Mouse (Mus musculus): ENCODE measurements around the gene Lrrc72. TPM values are rescaled to one million over a fixed set of nuclear protein-coding genes. Genes with fewer than 3 reads are reported as not detected.

Lrrc72 gene
- not detected in 2 replicates for polyA plus RNA-seq (2015; fragmentation: Nextera tagmentation; extraction: Ambion mirVana)

DNA sequence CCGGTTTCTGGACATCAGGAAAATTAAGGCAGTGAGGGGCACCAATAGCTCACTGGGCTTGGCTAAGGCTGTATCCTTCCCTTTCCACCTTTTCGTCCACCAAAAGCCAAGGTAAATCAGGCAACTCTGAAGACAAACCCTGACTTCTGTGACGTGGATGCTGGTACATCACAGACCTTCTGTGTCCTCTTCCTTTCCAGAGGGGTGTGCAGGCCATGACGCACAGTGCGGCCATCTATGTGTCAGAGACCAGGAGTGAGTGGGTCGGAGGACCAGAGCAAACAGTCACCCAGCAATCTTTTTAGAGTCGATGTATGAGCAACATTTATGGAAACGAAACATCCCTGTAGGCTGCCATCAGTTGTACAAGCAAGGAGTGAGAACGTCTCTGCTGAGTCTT lies at the start of gene Lrrc72:
Gene Lrrc72, minus strand, starts transcription at position 101 of the 400 bp plus-strand sequence.
- ATAC-seq (ENCODE audit: low read depth) = no peak
- H3K4me2 ChIP-seq (ENCODE audit: low read depth, low read length) = no peak within 1 kb of the TSS
- no peak within 1 kb of the TSS for H3K4me3 ChIP-seq (ENCODE audit: low read depth, low read length)
- H3K36me3 ChIP-seq (ENCODE audit: control insufficient read depth, insufficient read depth) = no peaks in the 10 kb centered on the region
- no peaks in the 10 kb centered on the region for H3K4me1 ChIP-seq (ENCODE audit: control insufficient read depth, low read depth, low read length)
- no peaks in the 10 kb centered on the region for H3K9me3 ChIP-seq (replicated peaks; ENCODE audit: control insufficient read depth, low read length)
- no peaks in the 10 kb centered on the region for H3K27me3 ChIP-seq (ENCODE audit: control insufficient read depth, insufficient read depth, low read depth, low read length)
- 74% methylated on average over 9 of the region's 9 CpGs for WGBS (ENCODE audit: insufficient replicate concordance)
- H3K9ac ChIP-seq (ENCODE audit: low read depth, low read length) = no peak within 1 kb of the TSS
- no peak within 1 kb of the TSS for H3K27ac ChIP-seq (ENCODE audit: low read length)

DNA sequence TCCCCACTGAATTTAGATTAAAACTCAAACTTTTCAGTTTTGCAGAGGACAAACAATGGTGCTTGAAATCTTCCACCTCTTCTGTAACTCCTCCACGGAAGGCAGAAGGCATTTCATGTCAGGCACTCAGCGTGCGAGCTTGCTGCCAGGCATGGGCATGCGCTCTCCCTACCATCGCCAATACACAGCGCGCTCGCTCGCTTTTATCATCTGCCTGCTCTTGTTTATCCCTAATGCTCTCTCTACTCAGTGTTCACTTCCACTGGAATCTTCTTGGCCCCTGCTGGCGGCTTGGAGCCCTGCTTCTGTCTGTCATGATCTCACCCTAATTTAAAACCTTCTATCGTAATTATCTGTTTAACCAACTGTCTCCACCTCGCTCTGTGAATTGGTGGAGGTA lies 49.1 kb upstream of the Lrrc72 start:
- Histone ChIP-seq H3K27me3 (ENCODE audit: control insufficient read depth, insufficient read depth, low read depth, low read length) (no peaks in the 10 kb centered on the region), H3K4me3 (ENCODE audit: low read depth, low read length) (no peak overlapping the region), H3K27ac (ENCODE audit: low read length) (no peak overlapping the region), H3K9ac (ENCODE audit: low read depth, low read length) (no peak overlapping the region), H3K4me1 (ENCODE audit: control insufficient read depth, low read depth, low read length) (no peaks in the 10 kb centered on the region), H3K36me3 (ENCODE audit: control insufficient read depth, insufficient read depth) (no peaks in the 10 kb centered on the region), H3K4me2 (ENCODE audit: low read depth, low read length) (no peak overlapping the region), H3K9me3 (replicated peaks; ENCODE audit: control insufficient read depth, low read length) (no peaks in the 10 kb centered on the region)
- 77% methylated on average over 12 of the region's 12 CpGs for whole genome bisulfite sequencing (ENCODE audit: insufficient replicate concordance)
- no peak for ATAC-seq (ENCODE audit: low read depth)

DNA sequence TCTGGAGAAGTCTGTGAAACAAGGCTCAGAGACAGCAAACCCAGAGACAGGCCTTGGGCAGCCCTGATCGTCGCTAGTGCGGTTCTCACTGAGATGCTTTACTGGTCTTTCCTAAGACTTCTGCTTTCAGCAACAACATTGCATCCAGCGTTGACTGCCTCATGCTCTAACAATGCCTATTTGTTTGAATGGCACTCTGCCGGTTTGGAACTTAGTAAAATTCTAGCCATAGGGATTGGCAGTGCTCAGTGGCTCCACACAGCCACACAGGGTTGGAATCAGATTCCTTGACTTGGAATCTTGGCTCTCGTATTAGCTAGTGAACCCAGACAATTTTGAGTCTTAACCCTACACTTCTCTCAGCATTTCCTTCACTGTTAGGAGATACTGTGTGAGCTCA lies 38.1 kb upstream of the Lrrc72 start:
- Histone ChIP-seq H3K27me3 (ENCODE audit: control insufficient read depth, insufficient read depth, low read depth, low read length) (no peaks in the 10 kb centered on the region), H3K27ac (ENCODE audit: low read length) (no peak overlapping the region), H3K4me1 (ENCODE audit: control insufficient read depth, low read depth, low read length) (no peaks in the 10 kb centered on the region), H3K9ac (ENCODE audit: low read depth, low read length) (no peak overlapping the region), H3K4me2 (ENCODE audit: low read depth, low read length) (no peak overlapping the region), H3K4me3 (ENCODE audit: low read depth, low read length) (no peak overlapping the region), H3K9me3 (replicated peaks; ENCODE audit: control insufficient read depth, low read length) (no peaks in the 10 kb centered on the region), H3K36me3 (ENCODE audit: control insufficient read depth, insufficient read depth) (no peaks in the 10 kb centered on the region)
- 66% methylated on average over 6 of the region's 6 CpGs for WGBS (ENCODE audit: insufficient replicate concordance)
- no peak for ATAC-seq (ENCODE audit: low read depth)

DNA sequence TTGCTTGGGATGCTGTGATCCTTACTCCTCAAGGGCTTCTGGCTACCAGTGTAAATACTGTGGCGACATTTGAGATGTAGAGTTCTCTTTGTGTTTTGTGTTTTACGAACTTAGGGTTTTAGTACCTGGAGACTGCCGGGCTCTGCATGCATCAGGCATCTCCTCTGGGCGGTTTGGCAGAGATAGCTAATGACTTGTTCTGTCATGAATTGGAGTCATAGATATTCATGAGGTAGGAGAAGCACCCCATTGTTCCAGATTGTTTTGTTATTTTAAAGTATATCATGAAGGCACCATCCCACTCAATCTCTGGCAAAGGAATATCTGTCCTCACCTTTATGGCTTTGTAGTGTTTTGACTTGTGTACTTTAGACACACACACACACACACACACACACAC lies 37.3 kb upstream of the Lrrc72 start:
- Histone ChIP-seq H3K4me1 (ENCODE audit: control insufficient read depth, low read depth, low read length) (no peaks in the 10 kb centered on the region), H3K27me3 (ENCODE audit: control insufficient read depth, insufficient read depth, low read depth, low read length) (no peaks in the 10 kb centered on the region), H3K4me2 (ENCODE audit: low read depth, low read length) (no peak overlapping the region), H3K9ac (ENCODE audit: low read depth, low read length) (no peak overlapping the region), H3K9me3 (replicated peaks; ENCODE audit: control insufficient read depth, low read length) (no peaks in the 10 kb centered on the region), H3K36me3 (ENCODE audit: control insufficient read depth, insufficient read depth) (no peaks in the 10 kb centered on the region), H3K27ac (ENCODE audit: low read length) (no peak overlapping the region), H3K4me3 (ENCODE audit: low read depth, low read length) (no peak overlapping the region)
- 64% methylated on average over 4 of the region's 4 CpGs for WGBS (ENCODE audit: insufficient replicate concordance)
- ATAC-seq (ENCODE audit: low read depth) = no peak

DNA sequence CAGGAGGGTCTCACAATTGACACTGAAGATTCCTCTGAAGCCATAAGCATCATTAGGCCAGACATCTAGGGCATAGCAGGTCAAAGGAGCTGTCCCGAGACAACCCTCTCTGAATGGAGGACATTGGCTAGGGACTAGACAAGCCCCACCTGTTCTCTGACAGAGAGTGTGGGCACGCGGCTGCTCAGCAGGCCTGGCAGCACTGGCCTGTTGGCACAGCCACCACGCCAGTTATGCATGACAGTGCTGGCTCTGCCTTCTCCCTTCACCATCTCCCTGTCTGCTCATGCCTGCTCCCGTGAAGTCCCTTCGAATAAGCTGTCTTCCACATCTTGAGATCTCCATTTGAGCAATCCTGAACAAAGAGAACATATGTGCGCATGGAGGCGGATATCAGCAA lies 36.4 kb upstream of the Lrrc72 start:
- no peaks in the 10 kb centered on the region for H3K36me3 ChIP-seq (ENCODE audit: control insufficient read depth, insufficient read depth)
- no peaks in the 10 kb centered on the region for H3K9me3 ChIP-seq (replicated peaks; ENCODE audit: control insufficient read depth, low read length)
- no peak overlapping the region for H3K27ac ChIP-seq (ENCODE audit: low read length)
- no peak overlapping the region for H3K4me2 ChIP-seq (ENCODE audit: low read depth, low read length)
- H3K27me3 ChIP-seq (ENCODE audit: control insufficient read depth, insufficient read depth, low read depth, low read length) = no peaks in the 10 kb centered on the region
- no peak overlapping the region for H3K9ac ChIP-seq (ENCODE audit: low read depth, low read length)
- H3K4me3 ChIP-seq (ENCODE audit: low read depth, low read length) = no peak overlapping the region
- no peak for ATAC-seq (ENCODE audit: low read depth)
- no peaks in the 10 kb centered on the region for H3K4me1 ChIP-seq (ENCODE audit: control insufficient read depth, low read depth, low read length)
- WGBS (ENCODE audit: insufficient replicate concordance) = 63% methylated on average over 8 of the region's 8 CpGs

DNA sequence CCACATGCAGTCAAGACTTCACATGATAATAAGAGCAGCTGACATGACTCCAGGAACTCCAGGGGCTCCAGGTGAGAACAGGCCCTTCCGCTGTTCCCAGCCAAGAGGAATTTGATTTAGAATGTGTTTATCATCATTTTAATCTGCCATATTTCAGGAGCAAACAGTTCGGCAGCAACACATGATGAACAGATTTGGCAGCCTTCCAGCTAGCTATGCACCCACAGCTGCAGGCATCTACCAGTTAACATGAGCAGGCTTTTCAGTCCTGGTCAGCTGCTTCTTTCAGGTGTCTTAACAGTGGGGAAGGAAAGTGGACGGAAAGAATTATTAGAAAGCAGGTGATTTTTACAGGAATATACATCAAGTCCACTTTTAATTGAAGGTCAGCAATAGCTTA lies 21.6 kb upstream of the Lrrc72 start:
- WGBS (ENCODE audit: insufficient replicate concordance) = 55% methylated on average over 3 of the region's 3 CpGs
- Histone ChIP-seq H3K36me3 (ENCODE audit: control insufficient read depth, insufficient read depth) (no peaks in the 10 kb centered on the region), H3K4me2 (ENCODE audit: low read depth, low read length) (no peak overlapping the region), H3K4me1 (ENCODE audit: control insufficient read depth, low read depth, low read length) (no peaks in the 10 kb centered on the region), H3K9ac (ENCODE audit: low read depth, low read length) (no peak overlapping the region), H3K27ac (ENCODE audit: low read length) (no peak overlapping the region), H3K9me3 (replicated peaks; ENCODE audit: control insufficient read depth, low read length) (no peaks in the 10 kb centered on the region), H3K27me3 (ENCODE audit: control insufficient read depth, insufficient read depth, low read depth, low read length) (no peaks in the 10 kb centered on the region), H3K4me3 (ENCODE audit: low read depth, low read length) (no peak overlapping the region)
- no peak for ATAC-seq (ENCODE audit: low read depth)

DNA sequence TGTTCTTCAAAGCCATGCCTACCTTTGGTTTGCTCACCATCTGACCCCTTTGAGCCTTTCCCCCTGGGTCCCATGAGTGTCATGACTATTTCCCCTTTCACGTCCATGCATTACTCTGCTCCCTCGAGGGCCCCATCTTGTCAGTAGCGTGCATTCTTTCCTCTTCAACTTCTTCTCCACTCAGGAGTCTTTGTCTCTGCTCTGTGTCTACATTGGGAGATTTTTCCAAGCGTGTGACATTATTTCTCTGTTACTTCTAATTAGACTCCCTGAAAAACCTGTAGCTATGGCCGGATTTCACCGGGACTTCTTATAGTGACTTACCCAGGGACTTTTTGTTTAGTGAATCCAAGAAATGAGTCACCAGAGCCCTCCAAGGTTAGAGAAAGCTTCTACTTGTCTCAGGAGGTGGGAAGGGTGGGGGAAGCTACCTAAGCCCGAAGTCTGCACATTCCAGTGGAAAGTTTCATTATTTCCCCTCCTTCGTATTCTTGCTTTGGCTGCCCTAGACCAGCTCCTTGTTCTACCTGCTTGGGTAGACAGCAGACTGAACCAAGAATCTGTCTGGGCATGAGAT lies 14.6 kb upstream of the Lrrc72 start:
- H3K4me1 ChIP-seq (ENCODE audit: control insufficient read depth, low read depth, low read length) = no peaks in the 10 kb centered on the region
- no peaks in the 10 kb centered on the region for H3K36me3 ChIP-seq (ENCODE audit: control insufficient read depth, insufficient read depth)
- H3K9me3 ChIP-seq (replicated peaks; ENCODE audit: control insufficient read depth, low read length) = no peaks in the 10 kb centered on the region
- ATAC-seq (ENCODE audit: low read depth) = no peak
- H3K27ac ChIP-seq (ENCODE audit: low read length) = no peak overlapping the region
- no peaks in the 10 kb centered on the region for H3K27me3 ChIP-seq (ENCODE audit: control insufficient read depth, insufficient read depth, low read depth, low read length)
- H3K4me2 ChIP-seq (ENCODE audit: low read depth, low read length) = no peak overlapping the region
- H3K9ac ChIP-seq (ENCODE audit: low read depth, low read length) = no peak overlapping the region
- H3K4me3 ChIP-seq (ENCODE audit: low read depth, low read length) = no peak overlapping the region
- 69% methylated on average over 8 of the region's 8 CpGs for WGBS (ENCODE audit: insufficient replicate concordance)

DNA sequence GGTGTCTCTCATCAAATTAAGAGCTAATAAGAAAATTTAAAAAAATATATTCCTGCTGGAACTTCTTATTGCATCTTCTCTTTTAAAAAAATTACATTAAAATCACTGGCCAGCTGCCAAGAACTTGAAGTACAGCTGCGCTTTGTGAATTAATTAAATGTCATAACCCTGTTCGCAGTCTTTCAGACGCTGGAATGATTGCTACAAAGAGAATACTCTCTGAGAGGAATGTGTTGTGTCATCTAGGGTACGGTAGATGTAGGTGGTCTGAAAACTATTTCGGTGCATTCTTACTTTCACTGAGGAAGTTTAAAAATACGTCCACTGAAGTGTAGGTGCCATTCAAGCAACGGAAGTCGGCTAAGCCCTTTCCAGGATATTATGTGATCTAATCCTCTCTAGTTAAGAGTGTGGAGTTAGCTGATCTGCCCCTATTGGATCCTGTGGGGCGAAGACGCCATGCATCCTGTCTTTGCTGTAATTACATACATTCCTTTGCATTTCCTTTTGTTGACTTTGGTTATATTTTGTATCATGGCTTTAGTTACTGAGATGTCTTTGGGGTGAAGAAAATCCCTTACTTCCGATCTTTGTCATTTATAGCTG lies 9.0 kb upstream of the Lrrc72 start:
- WGBS (ENCODE audit: insufficient replicate concordance) = 75% methylated on average over 11 of the region's 11 CpGs

DNA sequence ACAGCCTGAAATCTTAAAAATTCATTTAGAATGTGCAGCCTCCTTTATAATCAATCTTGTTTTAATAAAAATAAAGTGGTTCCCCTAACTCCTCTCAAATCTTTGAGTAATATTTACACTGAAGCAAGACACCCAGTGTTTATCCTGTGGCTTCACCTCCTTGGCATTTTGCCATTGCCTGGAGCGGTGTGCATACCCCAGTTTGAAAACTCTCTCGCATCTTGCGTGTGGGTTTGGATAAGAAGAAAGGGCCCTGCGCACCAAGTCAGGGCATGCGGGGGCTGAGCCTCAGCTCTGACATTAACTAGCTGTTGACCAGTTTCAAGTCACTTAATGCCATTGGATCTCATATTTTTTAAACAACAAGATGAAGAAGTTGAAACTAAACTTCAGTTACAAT lies 2.2 kb upstream of the Lrrc72 start:
- H3K36me3 ChIP-seq (ENCODE audit: control insufficient read depth, insufficient read depth) = no peaks in the 10 kb centered on the region
- WGBS (ENCODE audit: insufficient replicate concordance) = 65% methylated on average over 5 of the region's 5 CpGs
- no peak overlapping the region for H3K9ac ChIP-seq (ENCODE audit: low read depth, low read length)
- H3K27ac ChIP-seq (ENCODE audit: low read length) = no peak overlapping the region
- H3K4me2 ChIP-seq (ENCODE audit: low read depth, low read length) = no peak overlapping the region
- H3K4me1 ChIP-seq (ENCODE audit: control insufficient read depth, low read depth, low read length) = no peaks in the 10 kb centered on the region
- no peaks in the 10 kb centered on the region for H3K9me3 ChIP-seq (replicated peaks; ENCODE audit: control insufficient read depth, low read length)
- no peaks in the 10 kb centered on the region for H3K27me3 ChIP-seq (ENCODE audit: control insufficient read depth, insufficient read depth, low read depth, low read length)
- no peak overlapping the region for H3K4me3 ChIP-seq (ENCODE audit: low read depth, low read length)
- no peak for ATAC-seq (ENCODE audit: low read depth)

More for the DNA sequence above, 9.0 kb upstream of the Lrrc72 start:
- Histone ChIP-seq H3K27ac (ENCODE audit: low read length) (no peak overlapping the region), H3K9me3 (replicated peaks; ENCODE audit: control insufficient read depth, low read length) (no peaks in the 10 kb centered on the region), H3K9ac (ENCODE audit: low read depth, low read length) (no peak overlapping the region), H3K4me3 (ENCODE audit: low read depth, low read length) (no peak overlapping the region), H3K4me1 (ENCODE audit: control insufficient read depth, low read depth, low read length) (no peaks in the 10 kb centered on the region), H3K36me3 (ENCODE audit: control insufficient read depth, insufficient read depth) (no peaks in the 10 kb centered on the region), H3K4me2 (ENCODE audit: low read depth, low read length) (no peak overlapping the region), H3K27me3 (ENCODE audit: control insufficient read depth, insufficient read depth, low read depth, low read length) (no peaks in the 10 kb centered on the region)
- no peak for ATAC-seq (ENCODE audit: low read depth)
